Mouse (Mus musculus) embryonic facial prominence, embryonic 12.5 days (tissue): ENCODE measurements around the gene Lin7a. TPM values are rescaled to one million over a fixed set of nuclear protein-coding genes. Genes with fewer than 3 reads are reported as not detected.

Experiments used
- ATAC-seq: fragments of 200-750 bp; cut with Nextera tagmentation; 2 replicates; pipeline ENCODE4 v1.8.0; 2017; ENCODE audit not compliant: insufficient number of reproducible peaks, insufficient read depth, low FRiP score, low TSS enrichment
- H3K27ac ChIP-seq: fragments of 300-500 bp; sonication (generic); 2 replicates; pipeline ENCODE4 v1.5.1; 2016; ENCODE audit warnings: mild to moderate bottlenecking
- H3K27me3 ChIP-seq: fragments of 300-500 bp; sonication (generic); 2 replicates; pipeline ENCODE4 v1.6.1; 2016; ENCODE audit warnings: mild to moderate bottlenecking, moderate library complexity
- H3K36me3 ChIP-seq: fragments of 300-500 bp; sonication (generic); 2 replicates; pipeline ENCODE4 v1.6.1; 2016; ENCODE audit warnings: mild to moderate bottlenecking
- H3K4me1 ChIP-seq: fragments of 300-500 bp; sonication (generic); 2 replicates; pipeline ENCODE4 v1.6.1; 2016
- H3K4me2 ChIP-seq: fragments of 300-500 bp; sonication (generic); replicated peaks from 2 replicates; pipeline ENCODE4 v1.6.1; 2016; ENCODE audit warnings: mild to moderate bottlenecking, moderate library complexity
- H3K4me3 ChIP-seq: fragments of 300-500 bp; sonication (generic); 2 replicates; pipeline ENCODE4 v1.5.1; 2016; ENCODE audit warnings: mild to moderate bottlenecking
- H3K9ac ChIP-seq: fragments of 300-500 bp; sonication (generic); 2 replicates; pipeline ENCODE4 v1.6.1; 2016; ENCODE audit warnings: mild to moderate bottlenecking, moderate library complexity
- H3K9me3 ChIP-seq: fragments of 300-500 bp; sonication (generic); 2 replicates; pipeline ENCODE4 v1.6.1; 2016; ENCODE audit warnings: mild to moderate bottlenecking, moderate library complexity
- WGBS: fragments of 180-500 bp; shearing (Covaris S2); methylation state at CpG from one replicate; pipeline ENCODE4 v1.1.7; 2016; 5-methylcytosine and 5-hydroxymethylcytosine counted together
- polyA plus RNA-seq: library from polyadenylated mRNA; unstranded; fragments of >200 nt; fragmentation: Nextera tagmentation; extraction: Ambion mirVana; gene quantifications from 2 replicates; pipeline ENCODE4 v1.2.1, GENCODE M21; 2016

The Lin7a gene
- polyA plus RNA-seq, 1 experiment from 2014 or later, result 9.9 TPM

DNA sequence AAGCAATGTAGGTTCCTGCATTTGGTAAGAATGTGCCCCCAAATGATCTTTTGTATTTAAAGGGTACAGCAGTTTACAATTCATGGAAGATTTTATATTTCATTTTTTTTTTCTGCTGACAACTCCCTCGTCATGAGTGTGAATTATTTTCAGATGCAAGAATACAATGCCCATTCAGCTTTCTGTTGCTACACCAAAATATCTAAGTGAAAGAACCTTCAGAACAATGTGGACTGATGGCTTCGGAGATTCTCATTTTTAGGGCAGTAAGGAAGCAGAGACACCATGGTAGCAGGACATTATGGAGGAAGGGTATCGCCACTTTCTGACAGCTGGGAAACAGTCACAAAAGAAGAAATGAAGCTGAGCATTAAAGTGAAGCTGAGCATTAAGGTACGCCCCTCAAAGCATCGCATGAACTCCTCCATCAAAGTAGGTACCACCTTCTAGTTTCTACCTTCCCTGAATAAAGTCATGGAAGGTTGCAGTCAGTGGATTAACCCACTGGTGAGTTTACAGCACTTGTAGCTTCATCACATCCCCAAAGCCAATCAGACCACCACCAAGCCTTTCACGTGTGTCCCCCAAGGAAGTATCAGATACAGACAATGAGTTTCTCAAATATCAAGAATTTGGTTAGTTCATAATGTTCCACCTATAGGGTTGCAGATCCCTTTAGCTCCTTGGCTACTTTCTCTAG lies 16.0 kb upstream of the Lin7a start:
- no peaks in the 10 kb centered on the region for H3K9me3 ChIP-seq
- H3K4me1 ChIP-seq, result no peaks in the 10 kb centered on the region
- no peak overlapping the region for H3K4me2 ChIP-seq
- no peak overlapping the region for H3K27ac ChIP-seq
- no peak overlapping the region for H3K4me3 ChIP-seq
- 89% methylated on average over 6 of the region's 6 CpGs for WGBS
- H3K36me3 ChIP-seq, result no peaks in the 10 kb centered on the region
- no peaks in the 10 kb centered on the region for H3K27me3 ChIP-seq
- ATAC-seq, result no peak
- no peak overlapping the region for H3K9ac ChIP-seq

DNA sequence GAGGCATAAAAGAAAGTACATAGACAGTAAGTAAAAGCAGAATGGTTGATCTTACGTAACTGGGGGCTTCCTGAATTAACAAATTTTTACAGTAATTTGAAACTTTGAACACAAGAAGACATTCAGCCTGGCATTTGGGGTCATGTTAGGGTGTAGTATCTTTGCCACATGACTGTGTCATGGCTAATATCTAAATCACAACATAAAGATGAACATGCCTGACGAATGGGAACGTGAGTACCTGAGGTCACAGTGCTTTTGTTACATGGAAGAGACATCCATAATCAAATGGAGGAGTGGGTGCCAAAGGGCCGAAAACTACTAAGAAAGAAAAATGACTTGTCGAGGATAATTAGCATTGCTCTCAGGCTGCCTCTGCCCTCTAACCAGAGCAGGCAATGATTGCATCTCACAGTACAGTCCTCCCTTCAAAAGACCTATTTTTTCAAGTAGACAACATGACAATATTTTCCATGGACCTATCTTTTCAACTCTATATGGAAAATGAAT lies 15.0 kb upstream of the Lin7a start:
- H3K4me1 ChIP-seq, result no peaks in the 10 kb centered on the region
- H3K36me3 ChIP-seq, result no peaks in the 10 kb centered on the region
- no peak for ATAC-seq
- H3K9me3 ChIP-seq, result no peaks in the 10 kb centered on the region
- WGBS, result 68% methylated on average over 5 of the region's 5 CpGs
- H3K27me3 ChIP-seq, result no peaks in the 10 kb centered on the region
- no peak overlapping the region for H3K27ac ChIP-seq
- no peak overlapping the region for H3K4me3 ChIP-seq
- H3K9ac ChIP-seq, result no peak overlapping the region
- no peak overlapping the region for H3K4me2 ChIP-seq

DNA sequence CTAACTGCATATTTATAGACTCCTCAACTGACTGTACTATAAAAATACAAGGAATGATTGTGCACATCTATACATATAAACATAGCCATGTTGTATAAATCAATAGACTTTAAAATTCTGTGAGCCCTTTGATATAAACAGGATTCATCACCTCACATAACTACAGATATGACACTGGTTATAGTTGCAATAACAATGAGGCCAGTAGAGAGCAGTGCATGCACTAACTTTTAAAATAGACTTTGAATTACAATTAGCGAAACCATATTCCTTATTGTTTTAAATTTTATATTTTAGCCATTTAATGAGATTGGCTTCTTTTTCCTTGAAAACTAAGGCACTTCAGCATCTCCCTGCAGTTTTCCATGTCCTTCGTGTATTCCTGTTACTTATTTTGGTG lies 11.1 kb upstream of the Lin7a start:
- Histone ChIP-seq H3K36me3 (no peaks in the 10 kb centered on the region), H3K27ac (no peak overlapping the region), H3K4me3 (no peak overlapping the region), H3K27me3 (no peaks in the 10 kb centered on the region), H3K4me1 (no peaks in the 10 kb centered on the region), H3K4me2 (no peak overlapping the region), H3K9me3 (no peaks in the 10 kb centered on the region), H3K9ac (no peak overlapping the region)
- ATAC-seq, result no peak
- WGBS, result 85% methylated on average over 2 of the region's 2 CpGs

DNA sequence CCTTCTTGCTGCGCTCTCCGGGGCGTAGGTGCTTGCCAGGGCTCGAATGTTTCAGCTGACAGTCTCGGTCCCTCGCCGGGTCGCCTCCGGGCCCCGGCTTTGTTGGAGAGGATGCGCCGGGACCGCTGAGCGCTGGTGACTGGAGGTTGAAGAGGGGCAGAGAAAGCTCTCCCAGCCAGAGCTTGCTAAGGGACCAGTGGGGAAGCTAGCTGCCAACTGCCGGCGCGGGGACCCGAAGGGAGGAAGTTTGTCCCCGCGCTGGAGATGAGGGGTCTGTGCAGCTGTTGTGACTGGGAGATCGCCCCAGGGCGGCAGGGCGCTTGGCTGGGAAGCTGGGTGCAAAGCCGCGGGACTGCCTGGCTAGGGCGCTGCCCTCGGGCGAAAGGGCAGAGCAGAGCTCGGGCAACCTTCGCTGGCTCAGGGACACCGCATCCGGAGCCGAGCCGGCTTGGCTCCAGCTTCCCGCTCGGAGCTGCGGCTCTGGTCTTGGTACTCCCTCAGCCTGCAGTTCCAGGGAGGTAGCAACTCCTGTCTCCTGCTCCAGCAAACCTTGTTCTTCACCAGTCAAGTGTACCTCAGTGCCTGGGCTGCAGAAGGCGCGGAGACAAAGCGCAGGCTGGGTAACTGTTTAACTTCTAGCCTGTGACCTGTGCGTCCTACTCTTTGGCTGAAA lies 781 bp downstream of the Lin7a start:
- peak; percentile 65 for ATAC-seq
- Histone ChIP-seq H3K27ac (peak overlapping the region; percentile 36), H3K4me2 (peak overlapping the region; percentile 99), H3K9me3 (no peaks in the 10 kb centered on the region), H3K4me3 (peak overlapping the region; percentile 69), H3K4me1 (no peaks in the 10 kb centered on the region), H3K9ac (peak overlapping the region; percentile 66), H3K27me3 (peaks cover 17% of the 10 kb centered on the region), H3K36me3 (no peaks in the 10 kb centered on the region)
- under 1% methylated on average over 41 of the region's 41 CpGs for WGBS

DNA sequence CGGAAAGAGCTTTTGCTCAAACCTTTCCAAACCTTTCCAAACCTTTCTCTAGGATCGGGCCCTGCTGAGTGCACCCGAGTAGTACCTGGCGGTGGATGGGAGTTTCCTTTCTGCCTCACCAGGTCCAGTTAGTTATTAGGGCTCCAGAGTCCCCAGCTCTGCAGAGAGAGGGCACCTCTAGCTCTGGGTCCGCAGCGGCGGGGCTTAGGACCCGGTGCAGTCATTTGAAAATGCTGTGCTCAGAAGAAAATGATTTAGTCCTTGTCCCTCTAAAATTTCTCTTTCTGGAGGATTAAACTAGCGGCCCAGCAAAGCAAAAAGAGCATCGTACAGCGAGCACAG lies 1.3 kb downstream of the Lin7a start:
- Histone ChIP-seq H3K4me2 (peak overlapping the region; percentile 99), H3K4me3 (peak overlapping the region; percentile 69), H3K9ac (peak overlapping the region; percentile 66), H3K4me1 (no peaks in the 10 kb centered on the region), H3K27me3 (peaks cover 17% of the 10 kb centered on the region), H3K27ac (no peak overlapping the region), H3K36me3 (no peaks in the 10 kb centered on the region), H3K9me3 (no peaks in the 10 kb centered on the region)
- 2% methylated on average over 11 of the region's 11 CpGs for WGBS
- peak; percentile 67; the same call in 1 of the 2 replicates for ATAC-seq

DNA sequence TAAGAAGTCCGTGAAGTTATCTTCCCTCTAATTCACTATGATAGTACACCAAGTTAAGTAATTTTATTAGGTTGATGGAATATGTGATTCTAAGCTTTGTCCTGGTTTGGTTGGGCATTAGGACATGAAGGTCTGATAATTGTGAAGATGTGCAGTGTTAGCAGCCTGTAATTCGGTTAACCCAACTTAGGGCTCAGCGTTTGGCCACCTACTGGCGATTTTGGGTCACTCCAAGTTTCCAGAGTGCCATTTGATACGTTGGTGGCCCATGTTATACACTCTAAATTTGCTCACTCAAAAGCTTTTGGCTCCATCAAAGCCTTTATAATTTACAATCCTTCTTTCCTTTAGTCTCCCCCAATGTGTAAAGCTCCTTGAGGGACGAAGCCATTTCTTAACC lies 2.4 kb downstream of the Lin7a start:
- Histone ChIP-seq H3K27me3 (peaks cover 17% of the 10 kb centered on the region), H3K4me2 (no peak overlapping the region), H3K27ac (no peak overlapping the region), H3K36me3 (no peaks in the 10 kb centered on the region), H3K4me1 (no peaks in the 10 kb centered on the region), H3K9ac (no peak overlapping the region), H3K9me3 (no peaks in the 10 kb centered on the region), H3K4me3 (no peak overlapping the region)
- 45% methylated on average over 6 of the region's 6 CpGs for WGBS
- ATAC-seq, result no peak

DNA sequence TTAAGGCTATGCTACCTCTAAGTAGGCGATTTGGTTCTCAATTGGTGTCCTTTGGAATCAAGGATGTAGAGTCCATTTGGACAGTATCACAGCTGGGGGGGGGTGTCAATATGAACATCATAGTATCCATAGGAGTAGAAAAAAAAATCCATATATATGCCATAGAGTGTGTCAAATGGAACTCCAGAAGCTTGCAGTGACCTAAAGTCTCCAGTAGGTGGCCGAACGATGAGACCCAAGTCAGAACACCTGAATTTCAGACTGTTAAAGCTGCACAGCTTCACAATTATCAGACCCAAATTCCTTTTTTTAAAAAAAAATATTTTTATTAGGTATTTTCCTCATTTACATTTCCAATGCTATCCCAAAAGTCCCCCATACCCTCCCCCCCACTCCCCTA lies 3.3 kb downstream of the Lin7a start:
- H3K4me2 ChIP-seq, result no peak overlapping the region
- H3K27ac ChIP-seq, result no peak overlapping the region
- 48% methylated on average over 3 of the region's 3 CpGs for WGBS
- H3K27me3 ChIP-seq, result peaks cover 17% of the 10 kb centered on the region
- H3K36me3 ChIP-seq, result no peaks in the 10 kb centered on the region
- H3K4me3 ChIP-seq, result no peak overlapping the region
- no peak overlapping the region for H3K9ac ChIP-seq
- H3K4me1 ChIP-seq, result no peaks in the 10 kb centered on the region
- no peaks in the 10 kb centered on the region for H3K9me3 ChIP-seq
- ATAC-seq, result no peak

DNA sequence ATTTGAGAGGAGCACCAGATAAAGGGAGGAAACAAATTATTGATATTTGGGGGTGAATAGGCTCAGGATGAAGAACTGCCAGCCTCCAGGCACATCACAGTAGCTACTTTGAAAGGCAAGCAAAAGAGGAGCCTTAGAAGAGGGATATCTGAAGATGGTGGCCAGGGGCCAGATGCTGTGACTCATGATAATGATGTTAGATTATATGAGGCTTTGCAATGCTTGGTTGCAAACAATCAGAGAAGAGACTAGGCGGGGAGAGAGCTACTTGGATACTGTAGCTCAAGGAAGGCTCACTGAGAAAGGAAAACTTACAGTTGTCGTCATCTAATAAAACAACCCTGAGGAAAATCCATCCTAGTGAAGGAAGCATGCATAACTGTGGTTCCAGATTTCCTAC lies 5.2 kb downstream of the Lin7a start:
- Histone ChIP-seq H3K9ac (no peak overlapping the region), H3K4me1 (no peaks in the 10 kb centered on the region), H3K4me2 (no peak overlapping the region), H3K27ac (no peak overlapping the region), H3K9me3 (no peaks in the 10 kb centered on the region), H3K4me3 (no peak overlapping the region), H3K36me3 (no peaks in the 10 kb centered on the region), H3K27me3 (peaks cover 5% of the 10 kb centered on the region; the same call in 1 of the 2 replicates)
- ATAC-seq, result no peak
- WGBS, result 82% methylated on average over 2 of the region's 2 CpGs

DNA sequence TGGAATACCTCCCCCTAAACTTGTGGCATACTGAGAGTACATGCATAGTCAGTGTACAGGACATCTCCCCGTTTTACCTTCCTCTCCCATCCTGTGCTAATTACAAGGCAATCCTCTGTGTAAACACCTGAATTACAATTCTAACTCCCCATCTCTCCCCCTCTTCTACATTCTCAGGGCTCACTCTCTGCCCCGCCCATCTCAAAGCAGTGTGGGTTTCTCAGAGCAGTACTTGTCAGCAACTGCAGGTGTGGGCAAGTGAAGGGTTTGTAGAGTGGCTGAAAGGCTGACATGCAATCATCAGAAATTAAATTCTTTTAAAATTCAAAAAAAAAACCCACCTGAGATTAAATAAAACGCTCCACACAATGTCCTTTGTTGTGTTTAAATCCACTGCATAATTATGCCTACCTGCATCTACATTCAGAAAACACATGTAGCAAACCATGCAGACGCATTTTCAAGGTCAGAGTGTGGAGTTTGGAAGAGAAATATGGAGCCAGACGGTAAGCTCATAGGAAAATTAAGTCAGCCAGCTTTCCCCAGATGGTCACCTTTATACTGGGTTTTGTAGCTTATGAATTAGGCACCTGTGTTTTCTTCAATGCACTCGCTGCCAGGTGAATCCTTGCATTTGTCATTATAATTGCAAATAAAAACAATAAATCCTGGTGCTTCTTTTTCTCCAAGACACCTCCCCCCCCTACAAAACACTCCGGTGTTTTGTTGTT lies 22.6 kb downstream of the Lin7a start:
- H3K27ac ChIP-seq, result no peak overlapping the region
- H3K4me3 ChIP-seq, result no peak overlapping the region
- H3K27me3 ChIP-seq, result no peaks in the 10 kb centered on the region
- no peak for ATAC-seq
- no peaks in the 10 kb centered on the region for H3K9me3 ChIP-seq
- no peak overlapping the region for H3K4me2 ChIP-seq
- 59% methylated on average over 7 of the region's 7 CpGs for WGBS
- H3K36me3 ChIP-seq, result no peaks in the 10 kb centered on the region
- no peaks in the 10 kb centered on the region for H3K4me1 ChIP-seq
- H3K9ac ChIP-seq, result no peak overlapping the region

DNA sequence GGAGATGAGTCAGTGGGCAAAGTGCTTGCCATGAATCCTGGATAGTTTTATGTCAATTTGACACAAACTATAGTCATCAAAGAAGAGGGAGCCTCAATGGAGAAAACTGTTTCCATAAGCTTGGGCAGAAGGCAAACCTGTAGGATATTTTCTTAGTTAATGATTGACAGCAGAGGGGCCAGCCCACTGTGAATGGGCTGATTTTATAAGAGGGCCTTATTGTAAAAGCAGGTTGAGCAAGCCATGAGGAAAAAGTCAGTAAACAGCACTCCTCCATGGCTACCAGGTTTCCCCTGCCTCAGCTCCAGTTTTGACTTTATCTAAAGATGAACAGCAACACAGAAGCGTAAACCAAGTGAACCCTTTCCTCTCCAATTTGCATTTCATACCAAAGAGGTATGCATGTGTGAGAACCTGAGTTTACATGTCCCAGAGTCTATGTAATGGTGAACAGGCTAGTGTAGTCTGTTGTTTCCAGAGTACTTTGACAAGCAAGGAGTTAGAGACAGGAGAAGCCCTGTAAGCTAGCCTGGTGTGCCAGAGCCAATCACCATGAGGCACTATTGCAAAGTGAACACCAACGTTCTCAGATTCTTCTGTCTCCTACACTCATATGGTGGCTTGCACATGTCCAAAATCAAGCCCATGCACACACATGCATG lies 29.2 kb downstream of the Lin7a start:
- 81% methylated on average over 2 of the region's 2 CpGs for WGBS
- no peak overlapping the region for H3K27ac ChIP-seq
- H3K9ac ChIP-seq, result no peak overlapping the region
- H3K9me3 ChIP-seq, result no peaks in the 10 kb centered on the region
- H3K4me1 ChIP-seq, result no peaks in the 10 kb centered on the region
- H3K36me3 ChIP-seq, result no peaks in the 10 kb centered on the region
- no peak overlapping the region for H3K4me3 ChIP-seq
- H3K27me3 ChIP-seq, result no peaks in the 10 kb centered on the region
- ATAC-seq, result no peak
- H3K4me2 ChIP-seq, result no peak overlapping the region

DNA sequence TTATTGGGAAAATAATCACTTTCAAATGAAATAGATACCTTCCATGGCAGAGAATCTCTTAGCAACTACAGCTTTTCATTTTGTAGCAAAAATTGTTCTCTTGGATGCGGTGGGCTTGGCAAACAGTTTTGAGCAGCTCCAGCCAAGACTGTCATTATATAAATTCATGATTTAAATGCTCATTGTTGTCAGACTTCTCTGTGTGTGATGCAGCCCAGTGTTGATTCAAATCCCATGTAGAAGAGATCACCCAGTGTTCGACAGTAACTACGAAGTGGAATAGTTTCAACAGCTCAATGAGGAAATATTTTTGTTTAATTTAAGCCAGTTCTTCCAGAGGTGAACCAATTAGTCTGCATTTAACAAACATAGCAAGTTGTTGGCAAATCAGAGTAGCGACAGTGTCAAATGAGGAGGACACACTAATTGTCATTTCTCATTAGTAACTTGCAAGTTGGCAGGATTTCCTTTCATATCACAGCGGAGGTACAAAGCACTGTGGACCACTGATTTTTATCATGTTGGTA lies 39.5 kb downstream of the Lin7a start:
- H3K36me3 ChIP-seq, result no peaks in the 10 kb centered on the region
- no peak overlapping the region for H3K4me3 ChIP-seq
- no peak for ATAC-seq
- H3K4me1 ChIP-seq, result no peaks in the 10 kb centered on the region
- H3K9me3 ChIP-seq, result no peaks in the 10 kb centered on the region
- H3K4me2 ChIP-seq, result no peak overlapping the region
- no peak overlapping the region for H3K9ac ChIP-seq
- no peaks in the 10 kb centered on the region for H3K27me3 ChIP-seq
- H3K27ac ChIP-seq, result no peak overlapping the region
- WGBS, result 84% methylated on average over 5 of the region's 5 CpGs
